Mouse (Mus musculus): ENCODE data around the gene Smpdl3b. TPM values are rescaled to one million over a fixed set of nuclear protein-coding genes. Genes with fewer than 3 reads are reported as not detected.
A peak's percentile ranks its signal among the peaks of the same experiment; 100 is the strongest.

Gene Smpdl3b
- total and polyA plus RNA-seq, 3 experiments, result 0.08 to 0.33 TPM; not detected in 1

DNA sequence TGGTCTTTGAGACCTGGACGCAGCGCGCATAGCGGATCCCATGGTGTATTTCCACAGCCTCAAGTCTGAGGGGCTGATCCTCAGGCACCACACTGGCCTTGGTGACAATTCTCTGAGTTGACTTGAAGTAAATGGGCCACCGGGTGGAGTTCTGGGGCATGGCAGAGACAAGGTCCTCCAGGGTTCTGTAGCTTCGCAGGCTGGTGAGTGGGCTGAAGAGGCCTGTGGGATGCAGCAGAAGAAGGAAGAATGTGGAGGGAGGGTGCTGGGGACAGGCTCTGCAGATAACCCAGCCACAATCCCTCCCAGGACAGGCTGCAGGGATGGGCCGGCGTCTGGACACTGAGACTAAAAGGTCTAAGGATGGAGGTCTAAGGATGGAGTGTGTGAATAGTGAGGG, 32.7 kb upstream of the Smpdl3b start:
- peaks cover 2% of the 10 kb centered on the region; the same call in 1 of the 2 replicates for H3K4me1 ChIP-seq (ENCODE audit: insufficient read depth, low read depth, low read length)
- no peaks in the 10 kb centered on the region for H3K36me3 ChIP-seq (replicated peaks)
- H3K9me3 ChIP-seq (replicated peaks), result no peaks in the 10 kb centered on the region
- DNase-seq (ENCODE audit: low spot score), result no peak
- ATAC-seq (ENCODE audit: extremely low read depth, insufficient number of reproducible peaks, low FRiP score, poor library complexity, severe bottlenecking), result no peak
- no peak overlapping the region for H3K4me3 ChIP-seq (ENCODE audit: low read depth, low read length)
- TF ChIP-seq CTCF (IDR thresholded peaks at IDR 0.05; ENCODE audit: low read depth, low read length), result no peak
- TF ChIP-seq GATA2 (IDR thresholded peaks at IDR 0.05; ENCODE audit: borderline replicate concordance, low read depth, low read length), result no peak
- TF ChIP-seq GATA1 (IDR thresholded peaks at IDR 0.05; ENCODE audit: borderline replicate concordance, low read length), result no peak
- TF ChIP-seq TAL1 (conservative IDR thresholded peaks at IDR 0.05; ENCODE audit: low read depth, low read length), result no peak
- H3K27me3 ChIP-seq (ENCODE audit: insufficient read depth, low read length), result peaks cover 43% of the 10 kb centered on the region

DNA sequence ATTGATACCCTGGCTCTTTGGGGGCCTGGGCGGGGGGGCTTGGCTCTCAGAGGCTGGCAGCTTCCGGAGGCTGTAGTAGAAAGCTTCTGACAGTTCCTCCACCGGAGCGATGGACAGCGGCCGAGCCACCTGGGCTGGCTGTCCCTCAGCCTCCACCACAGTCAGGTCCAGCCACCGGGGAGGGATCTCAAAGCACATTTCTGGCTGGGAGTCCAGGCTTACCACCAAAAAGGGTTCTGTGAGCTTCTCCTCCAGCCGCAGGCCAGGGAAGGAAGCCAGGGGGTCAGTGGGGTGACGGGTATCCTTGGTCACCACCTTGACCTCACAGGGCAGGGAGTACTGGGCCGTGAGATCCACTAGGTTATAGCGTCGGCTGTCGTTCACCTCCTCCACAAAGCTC, 28.2 kb upstream of the Smpdl3b start:
- DNase-seq (ENCODE audit: low spot score) (no peak), ATAC-seq (ENCODE audit: extremely low read depth, insufficient number of reproducible peaks, low FRiP score, poor library complexity, severe bottlenecking) (no peak)
- Histone ChIP-seq H3K36me3 (replicated peaks) (peaks cover 8% of the 10 kb centered on the region), H3K9me3 (replicated peaks) (no peaks in the 10 kb centered on the region), H3K4me1 (ENCODE audit: insufficient read depth, low read depth, low read length) (peaks cover 16% of the 10 kb centered on the region), H3K27me3 (ENCODE audit: insufficient read depth, low read length) (peaks cover 16% of the 10 kb centered on the region; the same call in 1 of the 2 replicates), H3K4me3 (ENCODE audit: low read depth, low read length) (no peak overlapping the region)
- TF ChIP-seq TAL1 (conservative IDR thresholded peaks at IDR 0.05; ENCODE audit: low read depth, low read length) (no peak), POLR2AphosphoS5 (IDR thresholded peaks at IDR 0.05; ENCODE audit: insufficient replicate concordance, low read depth, low read length) (no peak), CTCF (IDR thresholded peaks at IDR 0.05; ENCODE audit: low read depth, low read length) (no peak), GATA1 (IDR thresholded peaks at IDR 0.05; ENCODE audit: borderline replicate concordance, low read length) (no peak), GATA2 (IDR thresholded peaks at IDR 0.05; ENCODE audit: borderline replicate concordance, low read depth, low read length) (no peak)

DNA sequence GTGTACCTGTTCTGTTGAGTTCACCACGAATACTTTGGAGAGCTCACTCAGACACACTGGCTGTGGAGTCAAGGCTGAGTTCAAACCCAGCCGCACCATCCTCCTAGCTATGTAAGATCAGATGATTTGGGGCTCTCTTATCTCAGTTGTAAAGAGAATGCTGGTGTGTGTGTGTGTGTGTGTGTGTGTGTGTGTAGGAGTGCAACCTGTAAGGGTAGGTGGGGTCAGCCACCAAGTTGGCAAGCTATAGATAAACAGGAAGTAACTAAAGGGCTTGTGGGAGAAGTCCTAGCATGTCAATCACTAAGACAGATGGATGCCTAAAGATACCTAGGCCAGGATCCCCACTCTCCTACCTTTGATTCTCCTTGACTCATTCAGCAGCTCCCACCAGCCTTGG, 26.7 kb upstream of the Smpdl3b start:
- TF ChIP-seq CTCF (IDR thresholded peaks at IDR 0.05; ENCODE audit: low read depth, low read length) (no peak), GATA1 (IDR thresholded peaks at IDR 0.05; ENCODE audit: borderline replicate concordance, low read length) (no peak), GATA2 (IDR thresholded peaks at IDR 0.05; ENCODE audit: borderline replicate concordance, low read depth, low read length) (no peak), POLR2AphosphoS5 (IDR thresholded peaks at IDR 0.05; ENCODE audit: insufficient replicate concordance, low read depth, low read length) (no peak), TAL1 (conservative IDR thresholded peaks at IDR 0.05; ENCODE audit: low read depth, low read length) (no peak)
- Histone ChIP-seq H3K27me3 (ENCODE audit: insufficient read depth, low read length) (peaks cover 8% of the 10 kb centered on the region; the same call in 1 of the 2 replicates), H3K36me3 (replicated peaks) (peaks cover 22% of the 10 kb centered on the region), H3K4me1 (ENCODE audit: insufficient read depth, low read depth, low read length) (peaks cover 24% of the 10 kb centered on the region), H3K4me3 (ENCODE audit: low read depth, low read length) (no peak overlapping the region), H3K9me3 (replicated peaks) (no peaks in the 10 kb centered on the region)
- no peak for ATAC-seq (ENCODE audit: extremely low read depth, insufficient number of reproducible peaks, low FRiP score, poor library complexity, severe bottlenecking)
- DNase-seq (ENCODE audit: low spot score), result no peak

DNA sequence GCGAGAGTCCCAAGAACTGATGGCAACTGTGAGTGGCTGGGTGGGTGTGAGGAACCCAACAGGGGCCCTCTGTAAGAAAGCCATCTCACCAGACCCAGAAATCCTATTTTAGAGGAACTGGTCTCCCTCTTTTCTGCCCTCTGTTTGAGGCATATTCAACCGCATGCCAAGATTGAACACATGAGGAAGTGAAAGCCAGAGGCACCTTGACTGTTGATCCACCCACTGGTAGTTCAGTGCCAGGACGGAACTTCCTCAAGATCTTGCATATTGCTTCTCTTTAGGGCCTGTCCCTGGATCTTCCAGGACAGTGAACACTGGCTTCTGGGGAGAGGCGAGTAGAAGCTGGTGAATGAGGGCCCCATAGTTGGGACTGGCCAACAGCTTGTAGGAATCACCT, 23.2 kb upstream of the Smpdl3b start:
- H3K27me3 ChIP-seq (ENCODE audit: insufficient read depth, low read length), result no peaks in the 10 kb centered on the region
- TF ChIP-seq POLR2AphosphoS5 (IDR thresholded peaks at IDR 0.05; ENCODE audit: insufficient replicate concordance, low read depth, low read length) (no peak), GATA2 (IDR thresholded peaks at IDR 0.05; ENCODE audit: borderline replicate concordance, low read depth, low read length) (no peak), CTCF (IDR thresholded peaks at IDR 0.05; ENCODE audit: low read depth, low read length) (no peak), TAL1 (conservative IDR thresholded peaks at IDR 0.05; ENCODE audit: low read depth, low read length) (no peak), GATA1 (IDR thresholded peaks at IDR 0.05; ENCODE audit: borderline replicate concordance, low read length) (no peak)
- no peak overlapping the region for H3K4me3 ChIP-seq (ENCODE audit: low read depth, low read length)
- no peaks in the 10 kb centered on the region for H3K9me3 ChIP-seq (replicated peaks)
- DNase-seq (ENCODE audit: low spot score) (no peak), ATAC-seq (ENCODE audit: extremely low read depth, insufficient number of reproducible peaks, low FRiP score, poor library complexity, severe bottlenecking) (no peak)
- peaks cover 36% of the 10 kb centered on the region for H3K4me1 ChIP-seq (ENCODE audit: insufficient read depth, low read depth, low read length)
- H3K36me3 ChIP-seq (replicated peaks), result peaks cover 57% of the 10 kb centered on the region

DNA sequence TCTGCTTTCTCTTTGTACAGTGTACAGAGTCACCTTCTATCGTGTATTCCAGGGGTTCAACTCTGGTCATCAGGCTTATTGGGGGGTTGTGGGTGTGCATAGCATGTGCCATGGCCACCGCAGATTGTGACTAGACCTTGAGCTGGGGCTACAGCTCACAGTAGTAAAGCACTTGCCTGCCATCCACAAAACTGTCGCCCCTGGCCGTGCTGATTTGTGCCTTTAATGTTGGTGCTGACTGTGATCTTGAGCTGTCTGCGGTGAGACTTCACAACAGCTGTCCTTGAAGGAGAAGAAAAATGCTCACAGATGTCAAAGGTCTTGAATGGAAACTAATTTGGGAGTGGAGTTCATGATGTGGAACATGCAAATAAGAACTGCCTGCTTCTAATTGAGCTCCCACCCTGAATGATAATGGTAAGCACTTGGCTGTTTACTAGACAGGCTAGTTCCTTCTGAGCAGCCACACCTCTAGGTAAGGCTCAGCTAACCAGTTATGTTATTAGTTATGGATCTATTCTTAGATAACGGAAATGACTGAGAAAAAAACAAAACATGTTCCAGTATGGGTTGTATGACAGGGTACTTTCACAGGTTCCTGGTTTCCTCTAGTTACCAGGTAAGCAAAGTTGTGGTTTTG, 21.6 kb upstream of the Smpdl3b start:
- Histone ChIP-seq H3K27me3 (ENCODE audit: insufficient read depth, low read length) (no peaks in the 10 kb centered on the region), H3K4me3 (ENCODE audit: low read depth, low read length) (no peak overlapping the region), H3K9me3 (replicated peaks) (no peaks in the 10 kb centered on the region), H3K36me3 (replicated peaks) (peaks cover 73% of the 10 kb centered on the region), H3K4me1 (ENCODE audit: insufficient read depth, low read depth, low read length) (peaks cover 28% of the 10 kb centered on the region)
- no peak for DNase-seq (ENCODE audit: low spot score)
- no peak for ATAC-seq (ENCODE audit: extremely low read depth, insufficient number of reproducible peaks, low FRiP score, poor library complexity, severe bottlenecking)
- no peak for TF ChIP-seq TAL1 (conservative IDR thresholded peaks at IDR 0.05; ENCODE audit: low read depth, low read length)
- TF ChIP-seq GATA2 (IDR thresholded peaks at IDR 0.05; ENCODE audit: borderline replicate concordance, low read depth, low read length), result no peak

DNA sequence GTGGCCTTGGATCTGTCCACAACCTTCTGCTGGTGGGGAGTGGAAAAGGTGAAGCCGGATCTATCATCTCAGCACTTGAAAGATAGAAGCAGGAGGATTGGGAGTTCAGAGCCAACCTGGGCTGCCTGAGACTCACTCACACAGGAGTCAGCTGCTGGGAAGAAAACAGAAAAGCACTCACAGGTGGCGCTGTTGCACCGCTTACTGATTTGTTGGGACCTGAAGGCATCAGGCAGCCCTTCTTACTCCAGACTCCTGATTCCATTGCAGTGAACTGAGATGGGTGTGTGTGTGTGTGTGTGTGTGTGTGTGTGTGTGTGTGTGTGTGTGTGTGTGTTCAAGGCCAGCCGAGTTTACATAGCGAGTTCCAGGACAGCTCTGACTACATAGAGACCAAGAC, 19.7 kb upstream of the Smpdl3b start:
- no peak for DNase-seq (ENCODE audit: low spot score)
- 0 out of 2 replicates have a peak, but pooled peaks have one; percentile 7 for TF ChIP-seq CTCF (IDR thresholded peaks at IDR 0.05; ENCODE audit: low read depth, low read length)
- TF ChIP-seq TAL1 (conservative IDR thresholded peaks at IDR 0.05; ENCODE audit: low read depth, low read length), result no peak
- TF ChIP-seq POLR2AphosphoS5 (IDR thresholded peaks at IDR 0.05; ENCODE audit: insufficient replicate concordance, low read depth, low read length), result no peak
- no peak for TF ChIP-seq GATA1 (IDR thresholded peaks at IDR 0.05; ENCODE audit: borderline replicate concordance, low read length)
- no peak for TF ChIP-seq GATA2 (IDR thresholded peaks at IDR 0.05; ENCODE audit: borderline replicate concordance, low read depth, low read length)
- ATAC-seq (ENCODE audit: extremely low read depth, insufficient number of reproducible peaks, low FRiP score, poor library complexity, severe bottlenecking), result no peak
- H3K9me3 ChIP-seq (replicated peaks), result no peaks in the 10 kb centered on the region
- H3K4me3 ChIP-seq (ENCODE audit: low read depth, low read length), result no peak overlapping the region
- peaks cover 30% of the 10 kb centered on the region for H3K4me1 ChIP-seq (ENCODE audit: insufficient read depth, low read depth, low read length)
- H3K36me3 ChIP-seq (replicated peaks), result peaks cover 92% of the 10 kb centered on the region
- H3K27me3 ChIP-seq (ENCODE audit: insufficient read depth, low read length), result no peaks in the 10 kb centered on the region
